Mouse (Mus musculus) E14TG2a.4 (cell line): ENCODE results near the gene Dnah7c.
"Not testable (repeated sequence)": the region's sequence is repeated elsewhere in the genome, so short reads cannot be mapped to it uniquely, and the experiment has no call there.

ENCODE experiments used
- CTCF ChIP-seq: conservative IDR thresholded peaks from 2 replicates; pipeline ENCODE4 v1.5.1; 2014; ENCODE audit warnings: low read length
- NANOG ChIP-seq: IDR thresholded peaks from 2 replicates; pipeline ENCODE4 v1.6.1; 2014; ENCODE audit warnings: borderline replicate concordance, low read length, mixed read lengths
- POU5F1 ChIP-seq: IDR thresholded peaks from 2 replicates; pipeline ENCODE4 v1.6.1; 2014; ENCODE audit warnings: low read length, borderline replicate concordance

DNA sequence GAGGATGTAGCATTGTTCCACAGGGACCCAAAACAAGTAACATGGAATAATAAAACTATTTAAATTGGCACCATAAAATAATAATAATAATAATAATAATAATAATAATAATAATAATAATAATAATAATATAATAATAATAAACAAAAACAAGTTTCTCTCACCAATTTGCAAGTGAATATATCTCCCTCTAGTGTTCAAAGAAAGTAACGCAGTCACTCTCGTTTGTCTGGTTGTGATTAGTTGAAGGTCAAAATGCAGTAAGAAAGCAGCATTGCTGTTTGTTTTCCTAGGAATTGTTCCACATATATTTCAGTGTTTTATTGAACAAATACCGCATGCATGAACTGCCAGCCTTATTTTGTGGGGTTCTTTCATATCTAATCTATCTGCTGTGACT lies 8.4 kb upstream of the Dnah7c start:
- TF ChIP-seq NANOG, POU5F1: not testable (repeated sequence)
- TF ChIP-seq CTCF, result peak; percentile 41
